Mouse (Mus musculus): Measurements from ENCODE around the gene Gm49325. TPM values are rescaled to one million over a fixed set of nuclear protein-coding genes. Genes with fewer than 3 reads are reported as not detected.

Gm49325 gene
- total RNA-seq (2022) = 10 to 100 TPM; 15.2 to 24.8 (median 18.1) TPM

GRCm38 (mm10) chr10:77605908-77606826, at the start of gene Gm49325, which contains the start of gene Sumo3:
Gm49325 (plus strand) TSS chr10:77606197.
Sumo3 (plus strand) TSS chr10:77606097.
- DNase-seq = peak; percentile 96

- no peak for DNase-seq
Measured at GRCm38 (mm10) chr10:77556631-77557030, 49.4 kb upstream of the Gm49325 start.

- DNase-seq = no peak
Measured at GRCm38 (mm10) chr10:77557641-77558040, 48.4 kb upstream of the Gm49325 start.

GRCm38 (mm10) chr10:77560090-77560489, 45.9 kb upstream of the Gm49325 start:
- no peak for DNase-seq

GRCm38 (mm10) chr10:77560830-77561229, 45.2 kb upstream of the Gm49325 start:
- DNase-seq = no peak

- no peak for DNase-seq
Measured at GRCm38 (mm10) chr10:77561508-77561907, 44.5 kb upstream of the Gm49325 start.

GRCm38 (mm10) chr10:77565005-77565404, 41.0 kb upstream of the Gm49325 start:
- DNase-seq = no peak

- DNase-seq = peak; percentile 69
Measured at GRCm38 (mm10) chr10:77566651-77567050, 39.3 kb upstream of the Gm49325 start.

GRCm38 (mm10) chr10:77569481-77569880, 36.5 kb upstream of the Gm49325 start:
- DNase-seq = no peak

GRCm38 (mm10) chr10:77569973-77570658, 35.9 kb upstream of the Gm49325 start:
- DNase-seq = no peak

GRCm38 (mm10) chr10:77572225-77572624, 33.8 kb upstream of the Gm49325 start:
- no peak for DNase-seq

GRCm38 (mm10) chr10:77573162-77573561, 32.8 kb upstream of the Gm49325 start:
- DNase-seq = no peak

- no peak for DNase-seq
Measured at GRCm38 (mm10) chr10:77580027-77580920, 25.7 kb upstream of the Gm49325 start.

GRCm38 (mm10) chr10:77581023-77581407, 25.0 kb upstream of the Gm49325 start:
- no peak for DNase-seq

- DNase-seq = peak; percentile 95
Measured at GRCm38 (mm10) chr10:77581408-77582284, 24.4 kb upstream of the Gm49325 start, which contains the start of gene Pttg1ip. Pttg1ip (plus strand) TSS chr10:77581720.

GRCm38 (mm10) chr10:77582285-77582618, 23.7 kb upstream of the Gm49325 start:
- no peak for DNase-seq

GRCm38 (mm10) chr10:77583795-77584422, 22.1 kb upstream of the Gm49325 start:
- DNase-seq = no peak

GRCm38 (mm10) chr10:77586637-77587036, 19.4 kb upstream of the Gm49325 start:
- DNase-seq = no peak

- DNase-seq = no peak
Measured at GRCm38 (mm10) chr10:77587091-77587775, 18.8 kb upstream of the Gm49325 start.

- DNase-seq = no peak
Measured at GRCm38 (mm10) chr10:77588036-77588435, 18.0 kb upstream of the Gm49325 start.

Data from adrenal gland, adult 8-10 months (tissue).